In the genomic region with DNA sequence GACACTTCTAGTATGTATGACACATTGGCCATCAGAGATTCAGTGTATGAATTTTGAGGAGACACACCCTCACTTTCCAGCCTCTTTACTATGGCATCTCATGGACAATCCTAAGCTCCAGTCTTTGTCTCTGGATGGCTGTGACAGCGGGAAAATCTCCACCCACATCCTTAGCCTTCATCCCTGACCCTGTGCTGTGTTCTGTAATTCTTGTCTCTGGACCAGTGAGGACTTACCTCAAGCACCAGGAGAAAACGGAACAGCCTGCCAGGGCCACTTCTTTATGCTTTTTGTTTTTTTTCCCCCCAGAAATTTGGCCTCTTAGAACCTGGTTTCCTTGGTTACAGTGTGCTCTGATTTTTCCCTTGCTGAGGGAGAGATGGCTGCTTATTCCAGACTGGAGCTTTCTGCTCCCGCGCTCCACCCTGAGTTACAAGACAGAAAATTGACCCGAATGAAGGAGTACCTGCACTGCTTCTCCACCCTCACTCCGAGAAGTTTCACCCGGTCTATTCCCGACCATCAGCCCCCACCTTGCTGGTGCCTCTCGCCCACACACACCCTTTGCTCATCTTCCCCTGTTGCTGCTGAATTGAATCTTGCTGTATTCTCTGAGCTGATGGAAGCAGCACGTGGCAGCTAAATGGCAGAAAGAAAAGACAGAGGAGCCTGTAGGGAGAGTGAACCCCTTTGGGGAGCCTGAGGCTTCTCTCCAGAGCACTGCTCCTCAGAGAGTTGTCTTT, we compare ENCODE assay signal across 18 mouse cellular contexts.
DNase-seq lines count a peak whose midpoint lies in the region; ATAC-seq lines count a peak whose summit lies in the region.
"Had no signal": no experiment of that assay in that cellular context is flagged by ENCODE, and none has a peak within 500 bp of the region (broad histone marks: within the 10 kb centered on the region; RNA-seq: fewer than 3 reads in every experiment).

No protein-coding gene starts in this region.

- H3K9ac ChIP-seq in forebrain, embryonic 16.5 days (replicated peaks; ENCODE audit: low read depth, low read length) = no peak overlapping the region
- H3K9ac ChIP-seq in forebrain, embryonic 12.5 days = no peak overlapping the region
- H3K9ac ChIP-seq in limb, embryonic 13.5 days = no peak overlapping the region
- H3K9ac ChIP-seq: hindbrain, embryonic 14.5 days; limb, embryonic 12.5 days; liver, embryonic 15.5 days had no signal

- no peaks in the 10 kb centered on the region for H3K36me3 ChIP-seq in forebrain, embryonic 16.5 days (ENCODE audit: control insufficient read depth, insufficient read depth)
- H3K36me3 ChIP-seq in forebrain, embryonic 12.5 days (replicated peaks) = no peaks in the 10 kb centered on the region
- H3K36me3 ChIP-seq in limb, embryonic 13.5 days = no peaks in the 10 kb centered on the region
- no peaks in the 10 kb centered on the region for H3K36me3 ChIP-seq in limb, embryonic 10.5 days
- H3K36me3 ChIP-seq: limb, embryonic 12.5 days; liver, embryonic 15.5 days had no signal

- no peak overlapping the region for H3K4me3 ChIP-seq in forebrain, embryonic 16.5 days (replicated peaks; ENCODE audit: low read length)
- H3K4me3 ChIP-seq in forebrain, embryonic 12.5 days (replicated peaks) = no peak overlapping the region
- no peak overlapping the region for H3K4me3 ChIP-seq in limb, embryonic 13.5 days
- H3K4me3 ChIP-seq in limb, embryonic 10.5 days = no peak overlapping the region
- H3K4me3 ChIP-seq: limb, embryonic 12.5 days; liver, embryonic 15.5 days had no signal

- peak; percentile 59 for ATAC-seq in forebrain, embryonic 16.5 days
- ATAC-seq in forebrain, embryonic 12.5 days (ENCODE audit: low FRiP score) = no peak
- ATAC-seq in limb, embryonic 13.5 days (ENCODE audit: low FRiP score, low read depth) = no peak
- ATAC-seq in inflammation-experienced regulatory T-cells, adult 6 months = no peak
- ATAC-seq: lung, postnatal 0 days had no signal

- DNase-seq in limb, embryonic 10.5 days (ENCODE audit: low spot score) = no peak
- peak; percentile 28 to 58 for DNase-seq in left cerebral cortex, postnatal 14 days (ENCODE audit: low spot score in 2 of 2)
- peak; percentile 36 for DNase-seq in right cerebral cortex, postnatal 25 days
- no peak for DNase-seq in kidney, adult 11 months
- DNase-seq: adrenal gland, postnatal 10 days; cerebellum, adult 9-10 months; gastrocnemius, postnatal 25 days; kidney, adult 2 months; kidney, postnatal 14 days; layer of hippocampus, adult 9-11 months had no signal

- 0 out of 2 replicates have a peak, but pooled peaks cover 5% of the 10 kb centered on the region for H3K4me1 ChIP-seq in forebrain, embryonic 16.5 days (replicated peaks; ENCODE audit: control insufficient read depth, insufficient read depth, low read length)
- H3K4me1 ChIP-seq in forebrain, embryonic 12.5 days = no peaks in the 10 kb centered on the region
- H3K4me1 ChIP-seq in limb, embryonic 13.5 days = peaks cover 12% of the 10 kb centered on the region
- peaks cover 11% of the 10 kb centered on the region for H3K4me1 ChIP-seq in limb, embryonic 10.5 days
- H3K4me1 ChIP-seq: liver, embryonic 15.5 days had no signal

- H3K27ac ChIP-seq in forebrain, embryonic 16.5 days (ENCODE audit: low read length) = peak overlapping the region; percentile 11; the same call in 1 of the 2 replicates
- H3K27ac ChIP-seq in forebrain, embryonic 12.5 days = no peak overlapping the region
- H3K27ac ChIP-seq in limb, embryonic 13.5 days = peak overlapping the region; percentile 28; the same call in 1 of the 2 replicates
- no peak overlapping the region for H3K27ac ChIP-seq in limb, embryonic 10.5 days
- H3K27ac ChIP-seq: hindbrain, embryonic 14.5 days; limb, embryonic 12.5 days; liver, embryonic 15.5 days had no signal

- no peak overlapping the region for H3K4me2 ChIP-seq in forebrain, embryonic 16.5 days (ENCODE audit: low read length)
- H3K4me2 ChIP-seq in forebrain, embryonic 12.5 days = no peak overlapping the region
- no peak overlapping the region for H3K4me2 ChIP-seq in limb, embryonic 13.5 days (replicated peaks)
- H3K4me2 ChIP-seq: hindbrain, embryonic 14.5 days; limb, embryonic 12.5 days; liver, embryonic 15.5 days had no signal

- intact Hi-C loops in left cerebral cortex, postnatal 14 days (cut with DNase I) = loop anchor here (5.0 kb wide), 1 partner anchor 72 kb away; no protein-coding TSS in a partner anchor

- H3K9me3 ChIP-seq in forebrain, embryonic 16.5 days (ENCODE audit: control insufficient read depth, low read length) = no peaks in the 10 kb centered on the region
- no peaks in the 10 kb centered on the region for H3K9me3 ChIP-seq in forebrain, embryonic 12.5 days
- no peaks in the 10 kb centered on the region for H3K9me3 ChIP-seq in limb, embryonic 13.5 days
- no peaks in the 10 kb centered on the region for H3K9me3 ChIP-seq in limb, embryonic 10.5 days (replicated peaks)
- H3K9me3 ChIP-seq: limb, embryonic 12.5 days; liver, embryonic 15.5 days had no signal

- no peaks in the 10 kb centered on the region for H3K27me3 ChIP-seq in forebrain, embryonic 16.5 days (replicated peaks; ENCODE audit: control insufficient read depth, insufficient read depth, low read length)
- H3K27me3 ChIP-seq in forebrain, embryonic 12.5 days = no peaks in the 10 kb centered on the region
- no peaks in the 10 kb centered on the region for H3K27me3 ChIP-seq in limb, embryonic 13.5 days
- H3K27me3 ChIP-seq in limb, embryonic 10.5 days (ENCODE audit: low read depth, poor library complexity, severe bottlenecking) = no peaks in the 10 kb centered on the region
- H3K27me3 ChIP-seq: limb, embryonic 12.5 days; liver, embryonic 15.5 days had no signal

- WGBS in forebrain, embryonic 16.5 days = 59% methylated on average over 10 of the region's 10 CpGs
- WGBS in forebrain, embryonic 12.5 days = 76% methylated on average over 10 of the region's 10 CpGs
- WGBS in limb, embryonic 13.5 days = 63% methylated on average over 10 of the region's 10 CpGs
- WGBS in limb, embryonic 10.5 days = 75% methylated on average over 10 of the region's 10 CpGs

Comparison
In these comparisons a context has a peak if more than half of its experiments do, and no peak if none do; other contexts are left out.
1. H3K27ac ChIP-seq: peak in forebrain, embryonic 16.5 days (single experiment) and limb, embryonic 13.5 days (single experiment); none in forebrain, embryonic 12.5 days (single experiment) and limb, embryonic 10.5 days (single experiment).
2. DNase-seq: peak in left cerebral cortex, postnatal 14 days (2 of 2) and right cerebral cortex, postnatal 25 days (single experiment); none in limb, embryonic 10.5 days (single experiment) and kidney, adult 11 months (single experiment).